Mouse (Mus musculus) adrenal gland, postnatal 4 days (tissue): ENCODE measurements around the gene Bysl. TPM values are rescaled to one million over a fixed set of nuclear protein-coding genes. Genes with fewer than 3 reads are reported as not detected.
"Not testable (repeated sequence)": the region's sequence is repeated elsewhere in the genome, so short reads cannot be mapped to it uniquely, and the experiment has no call there.

Experiments used
- DNase-seq, 2 experiments: peaks; one replicate each; pipeline ENCODE4 v3.0.0; 2021 to 2022; ENCODE audit warnings: low spot score in 2 of 2, mixed read lengths in 2 of 2
- total RNA-seq, 2 experiments: library from RNA; stranded (reverse); gene quantifications; 2 replicates each; pipeline ENCODE4 v1.2.3; 2021

The Bysl gene
- total RNA-seq, 2 experiments from 2014 or later, result 12.5 to 14.3 TPM

GRCm38 (mm10) chr17:47622912-47623554, 11.7 kb upstream of the Bysl start:
- no peak for DNase-seq

- DNase-seq, result no peak
These were observed 7.4 kb upstream of the Bysl start for GRCm38 (mm10) chr17:47618556-47619311.

GRCm38 (mm10) chr17:47617605-47618307, 6.5 kb upstream of the Bysl start:
- no peak for DNase-seq

GRCm38 (mm10) chr17:47616652-47617051, 5.4 kb upstream of the Bysl start:
- DNase-seq, result no peak

- no peak for DNase-seq
These were observed 4.8 kb upstream of the Bysl start for GRCm38 (mm10) chr17:47616119-47616518.

- no peak for DNase-seq
These were observed 2.7 kb upstream of the Bysl start for GRCm38 (mm10) chr17:47614018-47614417.

GRCm38 (mm10) chr17:47611661-47611982, 330 bp upstream of the Bysl start:
- DNase-seq, result no peak

GRCm38 (mm10) chr17:47609182-47609581, 2.1 kb downstream of the Bysl start:
- DNase-seq, result no peak

GRCm38 (mm10) chr17:47606220-47606619, 5.1 kb downstream of the Bysl start:
- DNase-seq, result no peak

GRCm38 (mm10) chr17:47602289-47602688, 9.0 kb downstream of the Bysl start:
- no peak for DNase-seq

- no peak for DNase-seq
These were observed 9.9 kb downstream of the Bysl start for GRCm38 (mm10) chr17:47601389-47601755.

- DNase-seq, result no peak
These were observed 10.5 kb downstream of the Bysl start for GRCm38 (mm10) chr17:47600601-47601388.

- DNase-seq, result no peak
These were observed 11.6 kb downstream of the Bysl start for GRCm38 (mm10) chr17:47599511-47600297.

- not testable (repeated sequence) for DNase-seq
These were observed 12.6 kb downstream of the Bysl start for GRCm38 (mm10) chr17:47598580-47599304.

GRCm38 (mm10) chr17:47597838-47598579, 13.3 kb downstream of the Bysl start:
- DNase-seq, result no peak

GRCm38 (mm10) chr17:47597261-47597660, 14.0 kb downstream of the Bysl start:
- no peak for DNase-seq

- DNase-seq, result no peak
These were observed 14.5 kb downstream of the Bysl start for GRCm38 (mm10) chr17:47596839-47597164.

GRCm38 (mm10) chr17:47596162-47596838, 15.0 kb downstream of the Bysl start:
- no peak for DNase-seq
